Mouse (Mus musculus) heart, postnatal 0 days (tissue): ENCODE measurements around the gene Tipin.

Experiments
- CTCF ChIP-seq: IDR thresholded peaks from 2 replicates; pipeline ENCODE4 v1.5.1; 2016; ENCODE audit warnings: antibody characterized with exemption, control low read depth, low read depth
- EP300 ChIP-seq: IDR thresholded peaks from 2 replicates; pipeline ENCODE4 v1.6.1; 2016; ENCODE audit warnings: antibody characterized with exemption, low read depth

GRCm38 (mm10) chr9:64264813-64265212 is 16.6 kb upstream of the Tipin start:
- no peak for TF ChIP-seq EP300
- no peak for TF ChIP-seq CTCF
